Mouse (Mus musculus) testis, adult 2 months (tissue): ENCODE measurements around the gene Zfp36l1.

Source experiments
- CTCF ChIP-seq: fragments of 200-500 bp; IDR thresholded peaks from 2 replicates; pipeline ENCODE4 v1.5.1; 2012; ENCODE audit warnings: low read depth, mild to moderate bottlenecking, inconsistent platforms, low read length, moderate library complexity; ENCODE audit not compliant: control insufficient read depth, insufficient read depth, insufficient replicate concordance
- POLR2A ChIP-seq: fragments of 200-500 bp; IDR thresholded peaks from 2 replicates; pipeline ENCODE4 v1.6.1; 2012; ENCODE audit warnings: low read depth, mild to moderate bottlenecking, inconsistent platforms, low read length, moderate library complexity; ENCODE audit not compliant: control insufficient read depth

- TF ChIP-seq POLR2A: no peak
- no peak for TF ChIP-seq CTCF
Measured at GRCm38 (mm10) chr12:80064306-80064705, 48.5 kb downstream of the Zfp36l1 start.
